Mouse (Mus musculus): ENCODE data around the gene Defa23.
"Not testable (repeated sequence)": the region's sequence is repeated elsewhere in the genome, so short reads cannot be mapped to it uniquely, and the experiment has no call there.

Gene Defa23

DNA sequence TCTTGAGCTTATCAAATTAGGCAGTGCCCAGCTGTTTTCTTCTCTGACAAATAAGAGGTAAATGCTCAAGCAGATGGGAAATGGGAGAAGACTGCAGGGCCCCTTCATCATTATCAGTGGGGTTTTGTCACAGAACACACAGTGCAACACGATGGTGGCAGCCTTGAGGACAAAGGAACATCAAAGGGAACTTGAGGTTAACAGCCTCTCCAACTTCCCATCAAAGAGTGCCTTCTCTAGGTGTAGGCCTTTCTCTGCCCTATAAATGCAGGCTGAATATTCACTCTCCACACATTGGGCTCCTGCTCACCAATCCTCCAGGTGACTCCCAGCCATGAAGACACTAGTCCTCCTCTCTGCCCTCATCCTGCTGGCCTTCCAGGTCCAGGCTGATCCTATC is at the start of gene Defa23:
TSS of gene Defa23 (plus strand) at position 301 of the 400 bp plus-strand sequence.
- in situ Hi-C loops (cut with MboI, MseI), result not testable (repeated sequence)

DNA sequence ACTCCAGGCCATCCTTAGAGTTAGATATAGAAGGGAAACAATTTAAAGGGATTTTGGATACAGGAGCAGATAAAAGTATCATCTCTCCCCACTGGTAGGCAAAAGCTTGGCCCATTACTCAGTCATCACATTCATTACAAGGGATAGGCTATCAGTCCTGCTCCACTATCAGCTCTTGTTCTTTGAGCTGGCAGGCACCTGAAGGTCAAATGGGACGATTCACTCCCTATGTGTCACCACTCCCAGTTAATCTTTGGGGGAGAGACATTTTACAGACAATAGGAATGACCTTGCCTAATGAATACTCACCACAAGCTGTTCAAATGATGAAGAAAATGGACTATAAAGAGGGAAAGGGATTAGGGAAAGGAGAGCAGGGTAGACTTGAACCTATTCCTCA is 48.0 kb upstream of the Defa23 start:
- in situ Hi-C loops (cut with MboI, MseI), result loop anchor here (10.0 kb wide), 1 partner anchor 1278 kb away; the partner anchor contains the start of gene Tpte

DNA sequence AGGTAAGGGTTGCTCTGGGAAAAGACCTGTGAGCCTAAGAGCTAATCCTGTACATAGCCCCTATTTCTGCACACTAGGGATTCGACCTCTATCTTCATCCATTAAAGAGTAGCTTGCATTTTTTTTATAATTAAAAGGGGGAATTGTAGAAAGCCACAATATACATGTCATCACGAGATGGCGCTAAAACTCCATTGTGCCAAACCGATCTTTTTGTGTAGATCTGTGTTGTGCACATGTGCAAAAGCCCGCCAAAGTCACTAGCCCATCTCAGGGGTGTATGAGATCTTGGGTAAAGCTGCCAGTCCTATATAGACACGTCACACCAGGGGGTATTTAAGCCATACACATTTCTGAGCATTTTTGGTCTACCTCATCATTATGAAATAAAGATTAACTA is 46.3 kb upstream of the Defa23 start:
- in situ Hi-C loops (cut with MboI, MseI), result loop anchor here (10.0 kb wide), 1 partner anchor 1276 kb away; the partner anchor contains the start of gene Tpte

DNA sequence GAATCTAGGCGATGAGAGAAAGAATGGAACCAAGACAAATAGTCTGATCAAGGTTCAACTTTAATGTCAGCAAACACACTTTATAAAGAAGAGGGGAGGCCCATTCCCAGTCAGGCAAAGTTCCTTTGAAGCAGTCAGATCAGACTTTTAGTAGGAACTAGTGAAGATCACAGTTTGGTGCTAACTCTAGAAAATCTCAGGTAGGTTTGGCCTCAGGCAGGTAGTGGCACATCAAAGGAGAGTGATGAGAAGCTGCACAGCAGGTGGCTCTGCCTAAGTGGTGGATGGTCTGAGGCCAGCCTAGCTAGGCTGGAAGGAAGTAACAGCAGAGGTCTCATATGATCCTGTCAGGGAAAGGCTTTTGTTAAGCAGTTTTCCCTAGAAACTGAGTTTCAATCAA is 44.3 kb upstream of the Defa23 start:
- in situ Hi-C loops (cut with MboI, MseI), result not testable (repeated sequence)

DNA sequence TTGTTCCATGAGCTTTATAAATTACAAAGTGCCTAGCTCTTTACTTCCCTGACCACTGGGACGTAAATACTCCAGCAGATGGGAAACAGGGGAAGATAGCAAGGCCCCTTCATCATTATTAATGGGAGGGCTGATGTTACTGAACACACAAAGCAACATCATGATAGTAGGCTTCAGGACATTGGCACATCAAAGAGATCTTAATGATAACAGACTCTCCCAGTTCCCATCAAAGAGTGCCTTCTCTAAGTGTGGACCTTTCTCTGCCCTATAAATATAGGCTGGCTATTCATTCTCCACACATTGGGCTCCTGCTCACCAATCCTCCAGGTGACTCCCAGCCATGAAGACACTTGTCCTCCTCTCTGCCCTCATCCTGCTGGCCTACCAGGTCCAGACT is 29.6 kb upstream of the Defa23 start, which contains the start of gene Defa21:
TSS of gene Defa21 (plus strand) at position 301 of the 400 bp plus-strand sequence.
- in situ Hi-C loops (cut with MboI, MseI), result not testable (repeated sequence)

GRCm38 (mm10) chr8:21064738-21065137 is 9.9 kb downstream of the Defa23 start, which contains the start of gene Defa35:
TSS of gene Defa35 (plus strand) at chr8:21065038.
- in situ Hi-C loops (cut with MboI, MseI), result not testable (repeated sequence)

DNA sequence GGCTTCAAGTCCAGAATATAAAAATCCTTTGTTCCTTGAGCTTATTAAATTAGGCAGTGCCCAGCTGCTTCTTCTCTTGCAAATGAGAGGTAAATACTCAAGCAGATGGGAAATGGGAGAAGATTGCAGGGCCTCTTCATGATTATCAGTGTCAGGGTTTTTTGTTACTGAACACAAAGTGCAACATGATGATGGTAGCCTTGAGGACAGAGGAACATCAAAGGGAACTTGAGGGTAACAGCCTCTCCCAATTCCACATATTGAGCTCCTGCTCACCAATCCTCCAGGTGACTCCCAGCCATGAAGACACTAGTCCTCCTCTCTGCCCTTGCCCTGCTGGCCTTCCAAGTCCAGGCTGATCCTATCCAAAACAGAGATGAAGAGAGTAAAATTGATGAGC is 29.3 kb downstream of the Defa23 start, which contains the start of gene Defa25:
TSS of gene Defa25 (plus strand) at position 301 of the 400 bp plus-strand sequence.
- in situ Hi-C loops (cut with MboI, MseI), result loop anchor here (5.0 kb wide), 1 partner anchor 228 kb away; no protein-coding TSS in a partner anchor

GRCm38 (mm10) chr8:21093106-21093505 is 38.3 kb downstream of the Defa23 start:
- in situ Hi-C loops (cut with MboI, MseI), result loop anchor here (10.0 kb wide), 1 partner anchor 482 kb away; no protein-coding TSS in a partner anchor

DNA sequence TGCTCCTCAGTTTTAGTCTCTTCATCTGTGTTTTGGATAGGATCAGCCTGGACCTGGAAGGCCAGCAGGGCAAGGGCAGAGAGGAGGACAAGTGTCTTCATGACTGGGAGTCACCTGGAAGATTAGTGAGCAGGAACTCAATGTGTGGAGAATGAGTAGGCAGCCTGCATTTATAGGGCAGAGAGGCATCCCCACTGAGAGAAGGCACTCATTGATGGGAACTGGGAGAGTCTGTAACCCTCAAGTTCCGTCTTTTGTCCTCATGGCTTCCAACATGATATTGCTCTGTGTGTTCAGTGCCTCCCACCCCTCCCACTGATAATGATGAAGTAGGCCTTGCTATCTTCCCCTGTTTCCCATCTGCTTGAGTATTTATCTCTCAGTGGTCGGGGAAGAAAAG is 41.1 kb downstream of the Defa23 start, which contains the start of gene Gm14851:
TSS of gene Gm14851 (minus strand) at position 101 of the 400 bp plus-strand sequence.
- in situ Hi-C loops (cut with MboI, MseI), result loop anchor here (10.0 kb wide), 1 partner anchor 479 kb away; no protein-coding TSS in a partner anchor
